ENCODE assay signal across 8 mouse cellular contexts in genomic region chr10:25297666-25298263, GRCm38 (mm10). TPM values are rescaled to one million over a fixed set of nuclear protein-coding genes. Genes with fewer than 3 reads are reported as not detected.
DNase-seq lines count a peak whose midpoint lies in the region; ATAC-seq lines count a peak whose summit lies in the region.

No protein-coding gene starts in this region.

- peak overlapping the region; percentile 58 for H3K4me3 ChIP-seq in kidney, embryonic 14.5 days (ENCODE audit: low read length)
- H3K4me3 ChIP-seq in forebrain, embryonic 11.5 days (ENCODE audit: low read depth, low read length): peak overlapping the region; percentile 64; the same call in 1 of the 2 replicates
- H3K4me3 ChIP-seq in limb, embryonic 13.5 days: peak overlapping the region; percentile 63
- H3K4me3 ChIP-seq in neural tube, embryonic 14.5 days (ENCODE audit: low read depth, low read length): peak overlapping the region; percentile 72

- no peak for DNase-seq in kidney, postnatal 36 days
- peak; percentile 41 for DNase-seq in NIH3T3 (ENCODE audit: low read depth)
- no peak for DNase-seq in forebrain, embryonic 11.5 days (ENCODE audit: low spot score)
- DNase-seq in gastrocnemius, postnatal 4 days (ENCODE audit: low spot score in 2 of 2): no peak
- no peak for DNase-seq in kidney, adult 18-20 months

- no peaks in the 10 kb centered on the region for H3K9me3 ChIP-seq in kidney, embryonic 14.5 days (ENCODE audit: control insufficient read depth, low read length)
- H3K9me3 ChIP-seq in forebrain, embryonic 11.5 days (ENCODE audit: control insufficient read depth, low read length): no peaks in the 10 kb centered on the region
- H3K9me3 ChIP-seq in limb, embryonic 13.5 days: no peaks in the 10 kb centered on the region
- H3K9me3 ChIP-seq in neural tube, embryonic 14.5 days (ENCODE audit: control insufficient read depth, low read length): no peaks in the 10 kb centered on the region

- WGBS in kidney, embryonic 14.5 days: 19% methylated on average over 12 of the region's 12 CpGs
- 37% methylated on average over 12 of the region's 12 CpGs for WGBS in forebrain, embryonic 11.5 days
- WGBS in limb, embryonic 13.5 days: 27% methylated on average over 12 of the region's 12 CpGs
- 42% methylated on average over 12 of the region's 12 CpGs for WGBS in neural tube, embryonic 14.5 days

- no peak for ATAC-seq in kidney, embryonic 14.5 days (ENCODE audit: low FRiP score, low TSS enrichment)
- no peak for ATAC-seq in forebrain, embryonic 11.5 days (replicated peaks; ENCODE audit: low FRiP score)
- ATAC-seq in limb, embryonic 13.5 days (ENCODE audit: low FRiP score, low read depth): no peak
- no peak for ATAC-seq in neural tube, embryonic 14.5 days (ENCODE audit: low read depth)

- H3K36me3 ChIP-seq in kidney, embryonic 14.5 days (ENCODE audit: control insufficient read depth, insufficient read depth, low read length): no peaks in the 10 kb centered on the region
- no peaks in the 10 kb centered on the region for H3K36me3 ChIP-seq in forebrain, embryonic 11.5 days (ENCODE audit: control insufficient read depth, insufficient read depth, low read length)
- H3K36me3 ChIP-seq in limb, embryonic 13.5 days: no peaks in the 10 kb centered on the region
- no peaks in the 10 kb centered on the region for H3K36me3 ChIP-seq in neural tube, embryonic 14.5 days (ENCODE audit: control insufficient read depth, insufficient read depth, low read length)

- peaks cover 20% of the 10 kb centered on the region; the same call in 1 of the 2 replicates for H3K4me1 ChIP-seq in kidney, embryonic 14.5 days (ENCODE audit: control insufficient read depth, insufficient read depth, low read length)
- H3K4me1 ChIP-seq in forebrain, embryonic 11.5 days (replicated peaks; ENCODE audit: control insufficient read depth, insufficient read depth, low read length): no peaks in the 10 kb centered on the region; the same call in 1 of the 2 replicates
- H3K4me1 ChIP-seq in limb, embryonic 13.5 days: peaks cover 38% of the 10 kb centered on the region
- H3K4me1 ChIP-seq in neural tube, embryonic 14.5 days (ENCODE audit: control insufficient read depth, insufficient read depth, low read length): 0 out of 2 replicates have a peak, but pooled peaks cover 6% of the 10 kb centered on the region

- peak overlapping the region; percentile 64 for H3K4me2 ChIP-seq in kidney, embryonic 14.5 days (replicated peaks; ENCODE audit: low read depth, low read length)
- H3K4me2 ChIP-seq in forebrain, embryonic 11.5 days (ENCODE audit: low read depth, low read length, severe bottlenecking): peak overlapping the region; percentile 68; the same call in 1 of the 2 replicates
- peak overlapping the region; percentile 58 for H3K4me2 ChIP-seq in limb, embryonic 13.5 days (replicated peaks)
- H3K4me2 ChIP-seq in neural tube, embryonic 14.5 days (ENCODE audit: low read depth, low read length): peak overlapping the region; percentile 49

- H3K27me3 ChIP-seq in kidney, embryonic 14.5 days (ENCODE audit: control insufficient read depth, insufficient read depth, low read length): no peaks in the 10 kb centered on the region
- no peaks in the 10 kb centered on the region for H3K27me3 ChIP-seq in forebrain, embryonic 11.5 days (ENCODE audit: control insufficient read depth, insufficient read depth, low read length)
- H3K27me3 ChIP-seq in limb, embryonic 13.5 days: no peaks in the 10 kb centered on the region
- no peaks in the 10 kb centered on the region for H3K27me3 ChIP-seq in neural tube, embryonic 14.5 days (ENCODE audit: control insufficient read depth, insufficient read depth, low read length)

- peak overlapping the region; percentile 75; the same call in 1 of the 2 replicates for H3K9ac ChIP-seq in kidney, embryonic 14.5 days (ENCODE audit: low read depth, low read length)
- peak overlapping the region; percentile 84 for H3K9ac ChIP-seq in forebrain, embryonic 11.5 days (ENCODE audit: low read length)
- H3K9ac ChIP-seq in limb, embryonic 13.5 days: peak overlapping the region; percentile 84
- H3K9ac ChIP-seq in neural tube, embryonic 14.5 days (replicated peaks; ENCODE audit: low read depth, low read length): 0 out of 2 replicates have a peak overlapping the region, but pooled peaks have one; percentile 16

- H3K27ac ChIP-seq in kidney, embryonic 14.5 days (ENCODE audit: low read depth, low read length): peak overlapping the region; percentile 86; the same call in 1 of the 2 replicates
- H3K27ac ChIP-seq in forebrain, embryonic 11.5 days (ENCODE audit: low read depth, low read length): no peak overlapping the region
- peak overlapping the region; percentile 11; the same call in 1 of the 2 replicates for H3K27ac ChIP-seq in limb, embryonic 13.5 days
- H3K27ac ChIP-seq in neural tube, embryonic 14.5 days (ENCODE audit: low read depth, low read length): no peak overlapping the region

RNA-seq across cellular contexts. Expression of gene Akap7, which starts 9.9 kb away (rescaled TPM):
- 27.0 and 30.3 TPM in 2 replicates for polyA plus RNA-seq in kidney, embryonic 14.5 days (2014; fragmentation: Nextera tagmentation; extraction: Ambion mirVana)
- 16.2 and 19.2 TPM in 2 replicates for polyA plus RNA-seq in forebrain, embryonic 11.5 days (2014; fragmentation: Nextera tagmentation; extraction: Ambion mirVana)
- 19.6 and 21.6 TPM in 2 replicates for polyA plus RNA-seq in limb, embryonic 13.5 days (2015; fragmentation: Nextera tagmentation; extraction: Ambion mirVana)
- polyA plus RNA-seq in neural tube, embryonic 14.5 days (2014; fragmentation: Nextera tagmentation; extraction: Ambion mirVana): 41.5 and 47.9 TPM in 2 replicates
- total RNA-seq in gastrocnemius, postnatal 4 days (2021): 10 to 100 TPM; 45.7 to 50.9 TPM

Comparison
In these comparisons a context has a peak if more than half of its experiments do, and no peak if none do; other contexts are left out.
1. H3K27ac ChIP-seq: peak in kidney, embryonic 14.5 days (single experiment) and limb, embryonic 13.5 days (single experiment); none in forebrain, embryonic 11.5 days (single experiment) and neural tube, embryonic 14.5 days (single experiment).
2. H3K9ac ChIP-seq: peak in every context shown above with its lines; median percentile 84 in forebrain, embryonic 11.5 days; 84 in limb, embryonic 13.5 days; 75 in kidney, embryonic 14.5 days; 16 in neural tube, embryonic 14.5 days.
3. Peak in every context shown above with its lines, with median percentiles within 50 percentile points of each other: H3K4me2 ChIP-seq and H3K4me3 ChIP-seq.